Mouse (Mus musculus): Measurements from ENCODE around the gene Chd9.

DNA sequence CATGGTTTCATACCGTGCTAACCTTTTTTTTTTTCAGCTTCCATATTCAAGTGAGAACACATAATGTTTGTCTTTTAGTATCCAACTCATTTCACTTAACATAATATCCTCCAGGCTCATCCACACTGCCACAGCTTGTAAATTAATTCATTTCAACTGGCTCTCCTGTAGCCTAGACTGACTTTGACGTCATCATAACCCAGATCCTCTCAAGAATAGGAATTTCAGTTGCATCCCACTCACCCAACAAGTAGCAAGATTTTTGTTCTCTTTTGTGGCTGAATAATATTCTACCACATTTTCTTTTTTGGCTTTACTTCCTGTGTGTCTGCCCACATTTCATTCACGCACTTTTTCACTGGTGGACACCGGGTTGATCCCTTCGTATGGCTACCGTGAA lies 9.3 kb downstream of the Chd9 start:
- no peak for TF ChIP-seq CTCF (IDR thresholded peaks at IDR 0.05; ENCODE audit: borderline replicate concordance, insufficient read depth, low read depth, low read length)
- no peak for TF ChIP-seq POLR2A (IDR thresholded peaks at IDR 0.05; ENCODE audit: borderline replicate concordance, insufficient read depth, low read length)

Measured in cerebellum, adult 2 months (tissue).